Mouse (Mus musculus): Measurements from ENCODE around the gene Pde4dip.

The Pde4dip gene

DNA sequence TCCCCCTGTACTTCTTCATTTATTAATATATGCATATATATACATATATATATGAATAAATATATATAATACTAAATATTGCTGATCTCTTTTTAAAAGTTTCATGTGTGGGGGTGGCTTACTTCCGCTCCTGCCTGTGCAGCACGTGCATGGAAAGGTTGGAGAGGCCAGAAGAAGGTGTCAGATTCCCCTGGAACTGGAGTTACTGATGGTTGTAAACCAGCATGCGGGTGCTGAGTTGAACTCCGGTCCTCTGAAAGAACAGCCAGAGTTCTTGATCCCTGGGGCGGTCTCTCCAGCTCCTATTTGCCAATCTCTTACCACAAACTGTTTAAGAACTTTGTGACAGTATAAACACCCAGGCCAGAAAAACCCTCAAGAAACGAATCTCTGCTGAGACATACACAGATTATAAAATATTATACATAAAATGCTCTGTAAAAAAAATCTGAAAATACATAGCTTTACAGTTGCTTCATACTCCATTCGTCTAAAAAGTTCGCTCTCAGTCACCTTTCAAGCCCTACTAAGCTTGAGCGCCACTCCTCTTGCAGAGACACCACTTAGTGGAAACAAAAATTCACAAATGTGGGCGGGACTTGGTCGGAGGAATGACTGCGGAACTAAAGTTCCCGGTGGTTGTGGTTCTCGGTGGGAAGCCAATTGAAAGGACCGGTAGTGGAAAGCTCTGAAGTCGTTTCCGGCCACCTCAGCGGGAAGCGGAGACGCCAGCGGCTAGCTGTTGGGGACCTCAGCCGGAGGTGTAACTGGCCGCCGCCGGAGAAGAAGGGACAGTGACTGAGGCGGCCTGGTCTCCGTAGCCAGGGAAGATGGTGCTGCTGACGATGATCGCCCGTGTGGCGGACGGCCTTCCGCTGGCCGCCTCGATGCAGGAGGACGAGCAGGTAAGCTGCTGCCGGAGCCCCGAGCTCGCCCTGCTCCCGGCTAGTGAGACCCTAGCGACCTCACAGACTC lies 12.3 kb upstream of the Pde4dip start, which contains the start of gene Sec22b:
TSS of gene Sec22b (plus strand) at position 675 of the 975 bp plus-strand sequence.
- ATAC-seq (ENCODE audit: low TSS enrichment), result peak; percentile 96

DNA sequence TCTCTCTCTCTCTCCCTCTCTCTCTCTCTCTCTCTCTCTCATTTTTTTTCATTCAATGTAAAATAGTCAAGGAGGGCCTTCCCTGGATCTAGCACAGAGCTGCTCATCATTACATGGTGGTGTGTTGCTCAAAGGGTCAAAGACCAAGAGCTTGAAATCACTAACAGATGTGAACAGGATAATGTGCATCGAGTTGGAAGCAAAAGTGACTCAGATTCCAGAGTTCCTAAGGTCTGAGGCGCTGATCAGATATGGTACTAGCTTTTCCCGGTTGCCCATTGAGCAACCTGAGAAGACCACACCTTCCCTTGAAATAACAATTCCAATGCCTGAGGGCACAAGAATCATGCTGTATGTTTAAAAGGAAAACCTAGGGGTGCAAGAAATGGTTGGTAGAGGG lies 9.9 kb upstream of the Pde4dip start:
- no peak for ATAC-seq (ENCODE audit: low TSS enrichment)

DNA sequence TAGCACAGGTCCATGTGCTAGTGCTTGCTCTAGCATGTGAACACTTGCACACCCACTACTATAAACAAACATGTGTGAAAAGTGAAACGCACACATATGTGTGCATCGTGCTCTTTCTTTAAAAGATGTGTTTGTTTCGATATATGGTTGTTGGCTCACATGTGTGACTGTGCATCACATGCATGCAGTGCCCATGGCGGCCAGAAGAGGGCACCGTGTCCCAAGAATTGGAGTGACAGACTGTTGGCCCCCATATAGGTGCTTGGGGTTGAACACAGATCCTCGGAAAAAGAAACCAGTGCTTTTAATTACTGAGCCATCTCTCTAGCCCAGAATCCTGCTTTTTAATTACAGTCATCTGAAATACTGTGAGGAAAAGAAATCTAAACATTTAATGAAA lies 6.2 kb upstream of the Pde4dip start:
- ATAC-seq (ENCODE audit: low TSS enrichment), result no peak

DNA sequence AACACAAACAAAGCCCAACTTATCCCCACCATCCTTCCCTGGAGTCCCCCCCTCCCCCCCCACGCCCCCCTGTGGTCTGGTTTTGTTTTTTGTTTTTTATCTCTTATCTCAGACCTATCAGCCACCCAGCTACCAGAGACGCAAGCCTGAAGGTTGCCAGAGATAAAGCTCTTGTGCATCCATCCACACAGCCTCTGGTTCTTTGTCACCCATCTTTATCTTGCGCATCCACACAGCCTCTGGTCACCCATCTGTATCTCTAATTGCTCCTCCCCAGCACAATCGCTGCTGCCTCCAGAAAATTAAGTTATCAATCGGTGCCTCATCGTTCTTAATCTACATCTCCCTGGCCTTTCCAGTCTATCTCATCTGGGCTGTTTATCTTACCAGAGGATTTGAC lies 1.7 kb upstream of the Pde4dip start:
- no peak for ATAC-seq (ENCODE audit: low TSS enrichment)

DNA sequence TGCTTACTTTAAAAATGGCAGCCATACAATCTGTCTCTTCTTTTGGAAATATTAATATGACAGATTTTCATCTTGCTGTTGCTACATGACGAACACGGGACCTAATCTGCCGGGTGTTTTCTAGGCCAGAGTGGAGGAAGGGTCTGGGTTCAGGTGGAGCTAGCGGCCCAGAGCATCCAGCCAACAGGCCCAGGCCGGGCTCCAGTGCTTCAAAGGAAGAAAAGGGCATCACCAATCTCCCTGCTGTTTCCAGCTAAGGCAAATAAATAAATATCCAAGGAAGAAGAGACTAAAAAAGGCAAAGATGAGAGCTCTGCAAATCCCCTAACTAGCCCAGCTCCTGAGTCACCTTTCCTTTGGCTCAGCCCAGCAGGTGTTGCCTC lies 731 bp downstream of the Pde4dip start:
- ATAC-seq (ENCODE audit: low TSS enrichment), result peak; percentile 17; the same call in 1 of the 2 replicates

DNA sequence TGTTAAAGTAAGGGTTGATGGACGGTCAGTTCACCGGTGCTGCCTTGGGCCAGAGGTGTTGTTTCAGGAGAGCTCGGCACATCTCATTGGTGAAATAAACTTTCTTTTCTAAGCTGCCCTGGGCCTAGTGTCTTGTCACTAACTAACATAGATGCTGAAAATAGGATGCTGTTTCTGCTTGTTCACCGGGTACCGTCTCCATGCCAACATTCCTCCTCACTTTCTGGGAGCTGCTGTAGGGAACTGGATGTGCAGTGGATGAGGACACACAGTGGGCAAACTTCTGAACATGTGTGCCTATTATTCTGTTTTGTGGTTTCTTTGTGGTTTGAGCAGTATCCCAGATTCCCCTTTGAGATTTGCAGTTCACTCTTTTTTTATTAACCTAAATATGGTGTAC lies 6.9 kb downstream of the Pde4dip start:
- peak; percentile 91 for ATAC-seq (ENCODE audit: low TSS enrichment)

DNA sequence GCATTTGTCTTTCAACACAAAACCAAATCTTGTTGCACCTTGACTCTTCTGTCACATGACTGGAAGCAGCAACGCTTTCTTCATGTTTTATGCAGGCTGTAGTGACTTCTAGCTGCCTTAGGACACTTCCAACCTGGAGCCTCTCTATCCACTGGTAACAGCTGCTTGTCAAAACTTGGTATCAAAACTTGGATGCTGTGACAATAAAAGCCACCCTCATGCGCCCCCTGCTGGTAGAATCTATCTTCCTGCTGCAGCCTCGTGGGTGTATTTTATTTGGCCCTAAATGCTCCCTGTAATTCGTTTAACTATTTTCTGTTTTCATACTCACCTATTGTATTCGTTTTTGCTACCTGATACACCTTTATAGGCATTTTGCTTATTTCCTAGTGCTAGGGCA lies 9.3 kb downstream of the Pde4dip start:
- ATAC-seq (ENCODE audit: low TSS enrichment), result no peak

DNA sequence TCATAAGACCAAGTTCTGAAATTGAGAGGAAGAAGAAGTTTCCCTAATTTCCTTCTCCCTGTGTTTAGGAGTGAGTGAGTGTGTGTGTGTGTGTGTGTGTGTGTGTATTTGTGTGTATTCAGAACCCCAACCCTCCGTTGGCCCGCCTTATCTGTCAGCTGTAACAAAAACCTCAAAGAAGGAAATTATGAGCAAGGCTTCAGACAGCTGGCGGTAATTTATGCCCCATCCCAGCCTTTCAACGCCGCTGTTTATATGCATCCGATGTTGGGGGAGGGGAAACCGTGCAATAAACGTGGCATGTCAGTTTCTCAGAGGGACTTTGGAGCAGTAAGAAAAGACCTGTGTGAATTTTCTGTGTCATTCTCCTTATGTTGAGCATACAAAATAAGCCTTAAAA lies 12.2 kb downstream of the Pde4dip start:
- no peak for ATAC-seq (ENCODE audit: low TSS enrichment)

DNA sequence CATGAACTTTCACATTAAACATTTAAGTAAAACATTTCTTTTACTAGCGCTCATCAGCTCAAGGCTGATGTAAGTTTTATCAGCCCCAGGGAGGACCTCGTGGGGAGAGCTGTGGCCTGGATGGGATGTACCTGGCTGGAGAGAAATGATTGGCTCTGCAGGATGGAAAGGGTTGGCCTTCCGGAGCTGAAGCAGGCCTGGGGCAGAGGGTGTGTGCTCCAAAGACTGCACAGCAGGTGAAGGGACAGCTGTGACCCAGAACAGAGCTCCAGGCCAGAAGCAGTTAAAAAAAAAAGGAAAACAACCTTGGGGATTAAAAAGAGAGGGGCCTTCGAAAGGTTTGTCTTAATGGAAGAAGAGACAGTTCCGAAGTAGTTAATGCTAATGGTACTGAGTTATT lies 13.7 kb downstream of the Pde4dip start:
- no peak for ATAC-seq (ENCODE audit: low TSS enrichment)

DNA sequence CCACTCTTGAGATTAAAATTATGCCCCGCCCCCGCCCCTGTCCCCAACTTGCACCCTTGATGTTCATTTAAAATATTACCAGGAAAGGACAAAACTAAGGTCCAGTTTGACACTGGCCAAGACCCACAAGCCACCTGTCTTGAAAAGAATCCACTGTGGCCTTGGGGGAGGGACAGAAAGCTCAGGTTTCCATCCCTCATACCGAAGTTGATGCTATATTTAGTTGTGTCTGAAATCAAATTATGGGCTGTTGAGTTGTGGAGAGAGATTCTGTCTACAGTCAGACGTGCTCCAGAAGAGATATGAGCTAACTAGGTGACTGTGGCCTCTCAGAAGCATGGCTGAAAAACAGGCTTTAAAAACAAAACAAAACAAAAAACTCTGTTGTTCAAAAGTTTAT lies 18.8 kb downstream of the Pde4dip start:
- no peak for ATAC-seq (ENCODE audit: low TSS enrichment)

DNA sequence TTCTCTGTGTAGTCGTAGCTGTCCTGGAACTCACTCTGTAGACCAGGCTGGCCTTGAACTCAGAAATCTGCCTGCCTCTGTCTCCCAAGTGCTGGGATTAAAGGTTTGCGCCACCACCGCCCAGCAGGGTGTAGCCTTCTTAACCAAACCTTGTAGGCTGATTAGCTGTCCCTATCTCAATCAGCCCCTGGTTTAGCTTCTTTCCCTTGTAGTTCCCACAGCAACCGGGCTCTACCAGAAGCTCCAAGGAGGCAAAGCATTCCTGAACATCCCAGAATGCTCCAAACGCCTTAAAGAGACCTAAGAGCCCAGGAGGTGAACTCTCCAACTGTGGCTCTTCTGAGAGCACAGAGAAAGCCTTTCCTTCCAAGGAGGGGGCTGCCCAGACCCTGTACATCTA lies 19.8 kb downstream of the Pde4dip start:
- no peak for ATAC-seq (ENCODE audit: low TSS enrichment)

DNA sequence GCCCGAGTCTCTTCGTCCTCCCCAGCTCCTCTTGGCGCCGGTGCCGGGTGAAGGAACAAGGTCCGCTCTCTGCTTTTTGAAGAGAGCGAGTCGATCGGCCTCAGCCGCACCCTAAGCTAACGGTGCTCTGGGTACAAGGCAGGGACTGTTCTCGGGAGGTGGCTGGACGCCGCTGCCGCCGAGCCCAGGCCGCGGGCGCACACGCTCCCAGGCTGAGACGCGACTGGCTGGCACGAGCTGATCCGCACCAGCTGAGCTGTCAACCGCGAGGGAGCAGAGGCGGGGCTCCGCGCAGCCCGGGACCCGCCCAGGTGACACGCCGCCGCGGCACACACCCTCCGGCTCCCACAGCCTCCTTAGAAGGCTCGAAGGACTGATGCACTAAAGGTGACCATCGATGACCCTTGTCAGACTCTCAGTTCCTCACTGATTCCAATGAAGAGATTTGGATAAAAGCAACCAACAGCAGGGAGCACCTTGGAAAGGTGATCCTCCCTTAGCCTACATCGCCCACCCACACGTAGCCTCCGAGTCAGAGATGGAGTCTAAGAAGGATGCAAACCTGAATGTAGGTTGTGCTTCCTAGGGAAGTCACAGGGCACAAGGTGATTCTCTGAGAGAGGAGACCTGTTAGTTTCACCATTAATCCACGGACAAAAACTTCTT lies 20.4 kb downstream of the Pde4dip start:
- peak; percentile 91 for ATAC-seq (ENCODE audit: low TSS enrichment)

DNA sequence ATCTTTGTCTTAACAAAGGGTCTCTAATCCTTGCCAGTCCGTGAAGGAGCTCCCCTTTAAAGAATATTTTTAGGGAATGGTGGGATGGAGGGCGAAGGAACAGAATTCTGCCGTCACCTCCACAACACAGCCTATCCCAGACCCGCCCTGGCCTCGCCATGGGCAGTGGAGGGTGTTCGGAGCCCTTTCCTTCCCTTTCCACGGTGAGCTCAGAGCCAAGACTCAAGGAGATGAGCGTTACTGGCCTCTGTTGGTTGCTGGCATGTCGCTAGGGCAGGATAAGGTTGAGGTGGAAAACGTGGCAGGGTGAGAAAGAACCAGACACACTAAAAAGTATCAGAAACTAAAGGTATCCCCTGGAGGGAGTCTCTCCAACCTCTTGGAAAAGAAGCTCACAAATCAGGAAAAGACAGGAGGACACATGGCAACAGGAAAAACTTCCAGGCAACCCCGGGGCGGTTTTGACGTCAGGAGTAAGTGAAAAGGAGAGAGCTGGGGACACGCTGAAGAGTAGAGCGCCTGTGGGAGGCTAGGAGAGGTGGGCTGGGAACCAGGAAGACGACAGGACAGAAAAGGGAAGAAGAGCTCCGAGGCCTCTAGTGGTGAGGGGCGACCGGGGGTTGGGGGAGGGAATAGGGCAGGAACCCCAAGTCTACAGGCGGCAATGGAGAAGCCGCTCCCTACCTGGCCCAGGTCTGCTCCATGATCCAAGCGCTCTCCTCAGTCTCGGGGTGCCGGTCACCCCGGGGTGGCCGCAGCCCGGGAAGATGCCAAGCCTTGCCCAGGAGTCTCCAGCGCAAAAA lies 21.1 kb downstream of the Pde4dip start:
- ATAC-seq (ENCODE audit: low TSS enrichment), result peak; percentile 65

DNA sequence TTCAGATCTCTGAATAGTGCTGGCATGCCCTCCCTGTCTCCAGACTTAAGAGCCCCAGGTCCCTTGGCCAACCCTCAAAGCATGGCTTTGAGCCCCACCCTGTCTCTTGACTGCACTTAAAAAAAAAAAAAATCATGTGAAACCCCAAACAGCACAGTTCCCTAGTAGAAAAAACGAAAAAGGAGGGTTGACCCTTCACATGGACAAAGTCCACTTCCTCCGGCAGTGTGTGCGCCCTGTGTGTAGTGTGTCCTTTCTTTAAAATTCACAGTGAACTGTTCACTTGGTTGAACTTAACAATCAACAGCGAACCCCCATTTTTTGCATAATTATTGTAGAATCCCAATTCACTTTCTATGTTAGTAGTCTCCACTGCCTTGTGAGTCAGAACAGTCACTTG lies 21.8 kb downstream of the Pde4dip start:
- ATAC-seq (ENCODE audit: low TSS enrichment), result no peak

DNA sequence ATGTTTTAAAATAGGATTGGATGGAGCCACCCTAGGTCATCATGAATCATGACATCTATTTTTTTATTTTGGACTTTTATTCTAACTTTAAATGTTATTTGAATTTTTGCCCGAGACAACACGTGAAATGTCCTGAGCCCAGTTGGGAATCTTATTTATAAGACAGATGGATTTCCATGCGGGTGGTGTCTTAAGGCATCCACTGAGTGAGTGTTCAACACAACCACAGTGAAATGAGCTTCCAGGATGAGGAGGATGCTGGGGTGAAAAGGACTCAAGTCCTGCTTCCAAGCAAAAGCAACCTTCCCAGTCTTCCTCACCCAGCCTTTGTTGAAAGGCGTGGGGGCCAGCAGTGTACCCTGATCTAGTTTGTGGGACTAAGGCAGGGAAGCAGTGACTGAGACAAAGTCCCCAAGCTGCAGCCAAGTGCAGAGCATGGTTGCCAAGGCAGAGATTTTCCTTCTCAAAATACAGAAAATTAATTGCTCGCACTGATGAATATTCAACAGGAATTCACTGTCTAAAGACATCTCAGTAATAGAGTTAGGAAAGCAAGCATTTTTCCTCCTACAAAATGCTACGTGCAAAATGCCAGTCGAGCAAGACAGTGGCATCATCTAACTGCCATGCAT lies 27.6 kb downstream of the Pde4dip start:
- ATAC-seq (ENCODE audit: low TSS enrichment), result peak; percentile 51

DNA sequence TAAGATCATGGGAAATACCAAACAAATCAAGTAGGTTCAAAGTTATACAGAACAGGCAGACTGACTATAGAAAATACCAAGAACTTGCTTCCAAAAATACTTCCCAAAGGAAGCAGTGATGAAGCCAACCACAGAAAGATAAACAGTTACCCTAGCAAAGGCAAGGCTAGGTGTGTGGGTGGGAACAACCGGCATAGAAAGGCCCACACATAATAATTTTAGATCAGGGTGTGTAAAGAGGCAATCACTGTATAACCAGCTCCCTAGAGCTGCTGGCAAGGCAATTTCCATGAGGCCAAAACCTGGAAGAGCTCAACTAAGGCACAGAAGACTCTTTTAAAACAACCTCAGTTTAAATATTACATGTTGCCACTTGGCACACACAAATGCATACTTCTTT lies 29.1 kb downstream of the Pde4dip start:
- ATAC-seq (ENCODE audit: low TSS enrichment), result peak; percentile 76

DNA sequence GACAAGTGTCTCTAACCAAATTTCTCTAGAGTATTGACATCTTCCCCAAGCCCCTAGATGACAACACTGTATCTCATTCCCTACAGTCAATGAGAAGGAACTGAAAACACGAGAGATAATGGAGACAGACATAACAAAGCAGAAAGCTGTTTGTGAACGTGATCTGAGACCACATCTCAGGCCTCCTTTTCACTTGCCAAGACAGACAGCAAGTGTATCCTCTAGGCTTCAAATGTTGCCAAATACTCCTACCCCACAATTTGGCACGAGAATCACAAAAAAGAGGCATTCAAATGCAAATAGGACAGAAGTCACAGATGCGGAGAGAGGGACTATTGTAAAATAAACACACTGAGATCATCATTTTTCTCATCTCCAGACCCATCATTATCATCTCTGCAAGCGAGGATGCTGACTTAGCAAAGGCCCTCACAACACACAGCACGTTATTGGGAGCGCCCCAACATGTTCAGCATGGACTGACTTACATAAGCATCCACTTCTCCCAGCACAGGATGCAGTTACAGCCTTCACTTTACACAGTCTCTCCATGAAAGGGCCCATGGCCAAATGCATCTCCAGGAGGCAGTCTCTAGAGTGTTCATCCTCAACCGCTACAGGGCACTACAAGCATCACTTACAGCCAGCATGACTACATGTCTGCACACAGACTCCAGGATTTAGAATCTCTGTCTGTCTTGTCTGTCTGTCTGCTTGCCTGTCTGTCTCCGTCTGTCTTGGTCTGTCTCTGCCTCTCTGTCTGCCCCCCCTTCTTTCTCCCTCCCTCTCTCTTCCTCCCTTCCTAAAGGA lies 33.7 kb downstream of the Pde4dip start:
- ATAC-seq (ENCODE audit: low TSS enrichment), result peak; percentile 58

DNA sequence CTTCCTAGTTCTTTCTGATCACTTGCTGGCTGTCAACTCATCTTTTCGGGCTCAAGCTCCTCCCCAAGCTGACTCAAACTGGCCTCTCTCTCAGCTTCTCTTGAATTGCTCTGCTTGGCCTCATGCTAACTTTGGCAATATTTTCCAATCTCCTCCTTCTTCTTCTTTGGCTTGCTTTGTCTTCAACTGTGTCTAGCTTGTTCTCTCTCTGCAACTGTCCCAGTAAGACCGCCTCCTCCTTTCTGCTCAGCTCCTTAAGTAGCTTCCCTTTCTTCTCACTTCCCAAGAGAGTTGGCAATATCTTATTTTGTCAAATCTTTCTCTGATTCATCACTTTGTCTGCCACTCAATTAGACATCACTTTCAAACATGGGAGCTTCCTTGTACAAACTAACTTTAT lies 36.7 kb downstream of the Pde4dip start:
- peak; percentile 58 for ATAC-seq (ENCODE audit: low TSS enrichment)

DNA sequence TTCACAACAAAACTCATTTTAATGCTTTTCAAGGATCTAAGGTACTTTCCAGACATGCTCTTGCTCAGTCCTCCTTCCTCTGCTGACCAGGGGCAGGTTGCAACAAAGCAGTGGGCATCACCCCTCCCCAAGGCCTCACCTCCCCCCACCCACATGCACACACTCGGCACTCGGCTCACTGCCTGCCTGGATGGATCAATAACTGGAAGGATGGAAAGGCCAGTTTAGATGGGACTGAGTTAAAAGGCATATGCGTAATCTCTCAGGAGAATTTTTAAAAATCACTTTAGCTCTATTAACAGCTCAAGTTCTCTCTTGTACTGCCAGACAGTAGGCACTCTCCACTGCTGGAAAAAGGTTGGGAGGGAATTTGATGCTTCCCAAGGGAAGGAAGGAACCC lies 40.9 kb downstream of the Pde4dip start:
- no peak for ATAC-seq (ENCODE audit: low TSS enrichment)

DNA sequence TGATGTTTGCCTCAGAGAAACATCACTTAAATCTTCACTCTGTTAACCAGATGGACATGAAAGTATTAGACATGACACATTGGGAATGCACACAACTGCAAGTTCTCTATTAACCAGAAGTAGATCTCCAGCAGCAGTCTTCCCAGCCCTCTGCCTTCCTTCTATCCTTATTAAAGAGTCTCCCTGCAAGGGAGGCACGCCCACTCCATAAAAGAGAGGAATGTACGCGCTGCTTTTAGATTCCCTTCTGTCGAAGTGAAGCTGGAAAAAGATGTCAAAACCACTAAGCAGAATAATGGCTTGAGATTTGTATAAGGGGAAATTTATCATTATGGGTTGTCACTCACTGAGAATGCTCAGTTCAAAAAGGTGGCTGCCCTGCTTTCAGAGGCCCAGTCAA lies 42.1 kb downstream of the Pde4dip start:
- peak; percentile 68 for ATAC-seq (ENCODE audit: low TSS enrichment)

DNA sequence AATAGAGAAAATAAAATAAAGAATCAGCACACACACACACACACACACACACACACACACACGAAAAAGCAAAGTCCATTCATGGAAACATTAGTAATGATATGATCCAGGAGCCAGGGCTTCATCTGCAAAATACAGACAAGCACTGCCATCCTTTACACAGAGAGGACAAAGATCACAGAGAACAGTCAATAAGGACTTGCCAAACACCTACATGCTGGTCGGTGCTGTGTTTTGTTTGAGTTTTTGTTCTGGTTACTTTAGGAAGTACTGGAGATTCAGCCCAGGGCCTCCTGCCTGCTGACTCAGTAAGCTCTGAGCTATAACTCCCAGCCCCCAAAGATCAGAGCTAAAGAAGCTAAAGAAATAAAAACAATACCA lies 43.7 kb downstream of the Pde4dip start:
- no peak for ATAC-seq (ENCODE audit: low TSS enrichment)
